Mouse (Mus musculus) spleen, adult 2 months (tissue): ENCODE results near the gene Ddo.

ENCODE experiments used
- CTCF ChIP-seq: fragments of 200-500 bp; IDR thresholded peaks from 2 replicates; pipeline ENCODE4 v1.5.1; 2011; ENCODE audit warnings: mild to moderate bottlenecking, inconsistent platforms; ENCODE audit not compliant: insufficient read depth, insufficient read length, insufficient replicate concordance; ENCODE audit errors: extremely low read depth
- POLR2A ChIP-seq: fragments of 200-500 bp; IDR thresholded peaks from 2 replicates; pipeline ENCODE4 v1.6.1; 2011; ENCODE audit warnings: low read depth, low read length, inconsistent platforms

DNA sequence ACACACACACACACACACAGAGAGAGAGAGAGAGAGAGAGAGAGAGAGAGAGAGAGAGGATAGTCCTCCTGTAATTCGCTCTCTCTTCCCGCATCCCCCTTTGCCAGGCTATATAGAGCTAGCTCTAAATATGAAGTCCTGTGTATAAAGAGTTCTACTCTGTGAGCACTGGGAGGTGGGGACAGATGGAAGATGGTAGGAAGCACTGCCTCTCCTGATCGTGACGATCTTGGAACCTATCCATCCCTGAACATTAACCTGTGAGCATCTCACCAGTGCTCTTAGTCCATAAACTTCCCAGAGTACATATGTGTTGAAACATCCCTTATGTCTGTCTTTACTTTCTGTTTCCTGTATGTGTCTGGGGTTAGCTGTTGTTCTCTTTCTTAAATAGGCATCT is 57.2 kb downstream of the Ddo start:
- TF ChIP-seq CTCF (no peak), POLR2A (no peak)
